Mouse (Mus musculus) hindbrain, postnatal 0 days (tissue): ENCODE results near the gene Grm8. TPM values are rescaled to one million over a fixed set of nuclear protein-coding genes. Genes with fewer than 3 reads are reported as not detected.

Experiments
- ATAC-seq: fragments of 200-750 bp; cut with Nextera tagmentation; 2 replicates; pipeline ENCODE4 v1.8.0; 2017; ENCODE audit warnings: mild to moderate bottlenecking, moderate TSS enrichment, moderate library complexity
- DNase-seq: peaks from one replicate; pipeline ENCODE4 v3.0.0-alpha.2; 2015; ENCODE audit warnings: low spot score
- H3K27ac ChIP-seq: fragments of 300-500 bp; sonication (generic); 2 replicates; pipeline ENCODE4 v1.5.1; 2014; ENCODE audit warnings: mild to moderate bottlenecking
- H3K27me3 ChIP-seq: fragments of 300-500 bp; sonication (generic); 2 replicates; pipeline ENCODE4 v1.6.1; 2014; ENCODE audit warnings: low read length, mixed read lengths; ENCODE audit not compliant: insufficient read depth
- H3K36me3 ChIP-seq: fragments of 300-500 bp; sonication (generic); 2 replicates; pipeline ENCODE4 v1.6.1; 2014; ENCODE audit warnings: low read length, mixed read lengths; ENCODE audit not compliant: insufficient read depth
- H3K4me1 ChIP-seq: fragments of 300-500 bp; sonication (generic); 2 replicates; pipeline ENCODE4 v1.6.1; 2014; ENCODE audit warnings: antibody characterized with exemption, low read length, mixed read lengths; ENCODE audit not compliant: insufficient read depth
- H3K4me2 ChIP-seq: fragments of 300-500 bp; sonication (generic); 2 replicates; pipeline ENCODE4 v1.6.1; 2014; ENCODE audit warnings: low read depth, mild to moderate bottlenecking, low read length, moderate library complexity, mixed read lengths
- H3K4me3 ChIP-seq: fragments of 300-500 bp; sonication (generic); 2 replicates; pipeline ENCODE4 v1.5.1; 2014; ENCODE audit warnings: low read length
- H3K9ac ChIP-seq: fragments of 300-500 bp; sonication (generic); replicated peaks from 2 replicates; pipeline ENCODE4 v1.6.1; 2014; ENCODE audit warnings: mild to moderate bottlenecking, low read length, moderate library complexity, mixed read lengths
- H3K9me3 ChIP-seq: fragments of 300-500 bp; sonication (generic); 2 replicates; pipeline ENCODE4 v1.6.1; 2016; ENCODE audit warnings: low read length, mixed read lengths
- CTCF ChIP-seq: IDR thresholded peaks from 2 replicates; pipeline ENCODE4 v1.5.1; 2016; ENCODE audit warnings: antibody characterized with exemption, control low read depth, low read depth
- WGBS: fragments of 180-500 bp; shearing (Covaris S2); extraction: QIAGEN DNeasy Blood & Tissue Kit; methylation state at CpG from one replicate; pipeline ENCODE4 v1.1.7; 2014; 5-methylcytosine and 5-hydroxymethylcytosine counted together
- polyA plus RNA-seq: library from polyadenylated mRNA; unstranded; fragments of >200 nt; fragmentation: Nextera tagmentation; extraction: Ambion mirVana; gene quantifications from 2 replicates; pipeline ENCODE4 v1.2.1, GENCODE M21; 2015
- total RNA-seq: library from RNA; depleted of rRNA; stranded (reverse); fragments of >200 nt; gene quantifications from 2 replicates; pipeline ENCODE4 v1.2.3, GENCODE M21; 2014

Gene Grm8
- total and polyA plus RNA-seq, 2 experiments from 2014 or later = 11.3 to 14.0 TPM

GRCm38 (mm10) chr6:27798735-27799134 lies 336.2 kb downstream of the Grm8 start:
- no peak for DNase-seq
- H3K4me2 ChIP-seq = no peak overlapping the region
- H3K27me3 ChIP-seq = no peaks in the 10 kb centered on the region
- WGBS = 98% methylated on average over 3 of the region's 3 CpGs
- no peak for ATAC-seq
- TF ChIP-seq CTCF = no peak
- H3K4me1 ChIP-seq = no peaks in the 10 kb centered on the region
- H3K9me3 ChIP-seq = no peaks in the 10 kb centered on the region
- no peak overlapping the region for H3K9ac ChIP-seq
- no peak overlapping the region for H3K4me3 ChIP-seq
- no peaks in the 10 kb centered on the region for H3K36me3 ChIP-seq
- H3K27ac ChIP-seq = no peak overlapping the region

GRCm38 (mm10) chr6:27789566-27789965 lies 345.4 kb downstream of the Grm8 start:
- Histone ChIP-seq H3K4me2 (no peak overlapping the region), H3K4me1 (no peaks in the 10 kb centered on the region), H3K27ac (no peak overlapping the region), H3K9ac (no peak overlapping the region), H3K9me3 (no peaks in the 10 kb centered on the region), H3K36me3 (no peaks in the 10 kb centered on the region), H3K4me3 (no peak overlapping the region), H3K27me3 (no peaks in the 10 kb centered on the region)
- DNase-seq (no peak), ATAC-seq (no peak)
- no peak for TF ChIP-seq CTCF
- WGBS = 87% methylated on average over 3 of the region's 3 CpGs

- H3K4me2 ChIP-seq = no peak overlapping the region
- H3K4me1 ChIP-seq = no peaks in the 10 kb centered on the region
- no peaks in the 10 kb centered on the region for H3K36me3 ChIP-seq
- WGBS = 74% methylated on average over 4 of the region's 4 CpGs
- TF ChIP-seq CTCF = no peak
- no peak for ATAC-seq
- no peak overlapping the region for H3K4me3 ChIP-seq
- H3K9ac ChIP-seq = no peak overlapping the region
- DNase-seq = no peak
- no peaks in the 10 kb centered on the region for H3K27me3 ChIP-seq
- no peaks in the 10 kb centered on the region for H3K9me3 ChIP-seq
- H3K27ac ChIP-seq = no peak overlapping the region
These were observed 345.8 kb downstream of the Grm8 start for GRCm38 (mm10) chr6:27789151-27789550.

- Histone ChIP-seq H3K4me3 (no peak overlapping the region), H3K27me3 (no peaks in the 10 kb centered on the region), H3K36me3 (no peaks in the 10 kb centered on the region), H3K9me3 (no peaks in the 10 kb centered on the region), H3K27ac (no peak overlapping the region), H3K4me2 (no peak overlapping the region), H3K9ac (no peak overlapping the region), H3K4me1 (no peaks in the 10 kb centered on the region)
- ATAC-seq (no peak), DNase-seq (no peak)
- WGBS = 33% methylated on average over 1 of the region's 1 CpGs
- TF ChIP-seq CTCF = no peak
These were observed 352.7 kb downstream of the Grm8 start for GRCm38 (mm10) chr6:27782251-27782650.

- ATAC-seq (no peak), DNase-seq (no peak)
- Histone ChIP-seq H3K36me3 (no peaks in the 10 kb centered on the region), H3K9ac (no peak overlapping the region), H3K27me3 (no peaks in the 10 kb centered on the region), H3K27ac (no peak overlapping the region), H3K4me3 (no peak overlapping the region), H3K4me2 (no peak overlapping the region), H3K9me3 (no peaks in the 10 kb centered on the region), H3K4me1 (no peaks in the 10 kb centered on the region)
- 83% methylated on average over 3 of the region's 3 CpGs for WGBS
- TF ChIP-seq CTCF = no peak
These were observed 353.6 kb downstream of the Grm8 start for GRCm38 (mm10) chr6:27781371-27781770.

GRCm38 (mm10) chr6:27775646-27776271 lies 359.2 kb downstream of the Grm8 start:
- Histone ChIP-seq H3K4me1 (no peaks in the 10 kb centered on the region), H3K9me3 (no peaks in the 10 kb centered on the region), H3K9ac (no peak overlapping the region), H3K36me3 (no peaks in the 10 kb centered on the region), H3K27ac (no peak overlapping the region), H3K27me3 (no peaks in the 10 kb centered on the region), H3K4me2 (no peak overlapping the region), H3K4me3 (no peak overlapping the region)
- no peak for TF ChIP-seq CTCF
- DNase-seq (peak; percentile 13), ATAC-seq (no peak)
- WGBS = 78% methylated on average over 4 of the region's 4 CpGs

- Histone ChIP-seq H3K4me2 (no peak overlapping the region), H3K4me1 (no peaks in the 10 kb centered on the region), H3K27ac (no peak overlapping the region), H3K4me3 (no peak overlapping the region), H3K27me3 (no peaks in the 10 kb centered on the region), H3K36me3 (no peaks in the 10 kb centered on the region), H3K9me3 (no peaks in the 10 kb centered on the region), H3K9ac (no peak overlapping the region)
- 86% methylated on average over 6 of the region's 6 CpGs for WGBS
- DNase-seq (no peak), ATAC-seq (no peak)
- TF ChIP-seq CTCF = no peak
These were observed 372.9 kb downstream of the Grm8 start for GRCm38 (mm10) chr6:27762061-27762460.
